Mouse (Mus musculus): ENCODE data around the gene Cald1.

Gene Cald1

GRCm38 (mm10) chr6:34609892-34610829 is 11.9 kb downstream of the Cald1 start:
- peak; percentile 65 for DNase-seq (ENCODE audit: extremely low read depth, insufficient read length, low spot score)

- DNase-seq (ENCODE audit: extremely low read depth, insufficient read length, low spot score) = no peak
Observed at GRCm38 (mm10) chr6:34613122-34613521, 14.8 kb downstream of the Cald1 start.

- DNase-seq (ENCODE audit: extremely low read depth, insufficient read length, low spot score) = no peak
Observed at GRCm38 (mm10) chr6:34615419-34615818, 17.1 kb downstream of the Cald1 start.

GRCm38 (mm10) chr6:34619494-34619893 is 21.2 kb downstream of the Cald1 start:
- no peak for DNase-seq (ENCODE audit: extremely low read depth, insufficient read length, low spot score)

GRCm38 (mm10) chr6:34620242-34620641 is 21.9 kb downstream of the Cald1 start:
- DNase-seq (ENCODE audit: extremely low read depth, insufficient read length, low spot score) = no peak

- DNase-seq (ENCODE audit: extremely low read depth, insufficient read length, low spot score) = no peak
Observed at GRCm38 (mm10) chr6:34622865-34623264, 24.6 kb downstream of the Cald1 start.

- DNase-seq (ENCODE audit: extremely low read depth, insufficient read length, low spot score) = no peak
Observed at GRCm38 (mm10) chr6:34623290-34623689, 25.0 kb downstream of the Cald1 start.

GRCm38 (mm10) chr6:34624536-34624935 is 26.2 kb downstream of the Cald1 start:
- peak; percentile 26 for DNase-seq (ENCODE audit: extremely low read depth, insufficient read length, low spot score)

- no peak for DNase-seq (ENCODE audit: extremely low read depth, insufficient read length, low spot score)
Observed at GRCm38 (mm10) chr6:34626586-34627245, 28.4 kb downstream of the Cald1 start.

GRCm38 (mm10) chr6:34628131-34628530 is 29.8 kb downstream of the Cald1 start:
- DNase-seq (ENCODE audit: extremely low read depth, insufficient read length, low spot score) = no peak

GRCm38 (mm10) chr6:34633776-34634175 is 35.5 kb downstream of the Cald1 start:
- peak; percentile 25 for DNase-seq (ENCODE audit: extremely low read depth, insufficient read length, low spot score)

- DNase-seq (ENCODE audit: extremely low read depth, insufficient read length, low spot score) = no peak
Observed at GRCm38 (mm10) chr6:34637588-34638438, 39.5 kb downstream of the Cald1 start.

- no peak for DNase-seq (ENCODE audit: extremely low read depth, insufficient read length, low spot score)
Observed at GRCm38 (mm10) chr6:34638667-34639066, 40.4 kb downstream of the Cald1 start.

- DNase-seq (ENCODE audit: extremely low read depth, insufficient read length, low spot score) = no peak
Observed at GRCm38 (mm10) chr6:34640226-34640625, 41.9 kb downstream of the Cald1 start.

- no peak for DNase-seq (ENCODE audit: extremely low read depth, insufficient read length, low spot score)
Observed at GRCm38 (mm10) chr6:34641081-34641480, 42.8 kb downstream of the Cald1 start.

- DNase-seq (ENCODE audit: extremely low read depth, insufficient read length, low spot score) = no peak
Observed at GRCm38 (mm10) chr6:34642075-34642547, 43.8 kb downstream of the Cald1 start.

- no peak for DNase-seq (ENCODE audit: extremely low read depth, insufficient read length, low spot score)
Observed at GRCm38 (mm10) chr6:34648017-34648787, 49.9 kb downstream of the Cald1 start.

- DNase-seq (ENCODE audit: extremely low read depth, insufficient read length, low spot score) = no peak
Observed at GRCm38 (mm10) chr6:34651298-34651697, 53.0 kb downstream of the Cald1 start.

GRCm38 (mm10) chr6:34655719-34656118 is 57.4 kb downstream of the Cald1 start:
- no peak for DNase-seq (ENCODE audit: extremely low read depth, insufficient read length, low spot score)

- no peak for DNase-seq (ENCODE audit: extremely low read depth, insufficient read length, low spot score)
Observed at GRCm38 (mm10) chr6:34658791-34659190, 60.5 kb downstream of the Cald1 start.

Measured in 3134 (cell line).